In the genomic region with DNA sequence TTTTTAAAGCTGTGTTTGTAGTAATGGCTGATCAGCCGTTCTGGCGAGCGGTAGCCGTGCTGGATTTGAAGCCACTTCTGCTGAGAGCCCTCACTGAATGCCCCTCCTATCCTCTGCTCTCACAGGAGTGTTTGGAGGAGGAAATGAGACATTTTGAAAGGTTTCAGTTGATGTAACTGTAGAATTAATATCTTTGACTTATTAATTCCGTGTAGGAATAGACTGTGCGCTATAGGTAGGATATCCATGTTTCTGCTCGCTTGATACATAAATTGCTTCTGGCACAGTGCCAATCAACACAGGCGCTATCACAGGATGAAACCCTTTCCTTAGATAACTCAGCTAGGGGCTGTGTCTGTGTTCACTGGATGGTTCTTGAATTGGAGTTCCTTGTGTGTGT, we compare ENCODE assay signal across 9 mouse cellular contexts.
DNase-seq lines count a peak whose midpoint lies in the region; ATAC-seq lines count a peak whose summit lies in the region.
"Had no signal": no experiment of that assay in that cellular context is flagged by ENCODE, and none has a peak within 500 bp of the region (broad histone marks: within the 10 kb centered on the region; RNA-seq: fewer than 3 reads in every experiment).

No protein-coding gene starts in this region.

- H3K4me3 ChIP-seq in limb, embryonic 13.5 days = no peak overlapping the region

- H3K9ac ChIP-seq in limb, embryonic 13.5 days = no peak overlapping the region

- no peaks in the 10 kb centered on the region for H3K27me3 ChIP-seq in limb, embryonic 13.5 days

- ATAC-seq in CD4-positive, CD25-positive, alpha-beta regulatory T cell, adult 4 months = no peak
- no peak for ATAC-seq in limb, embryonic 13.5 days (ENCODE audit: low FRiP score, low read depth)

- DNase-seq in CD4-positive, CD25-positive, alpha-beta regulatory T cell, adult 2 months (ENCODE audit: low read depth, low spot score) = peak; percentile 28
- DNase-seq in retina, postnatal 1 day = peak; percentile 20
- DNase-seq in retina, embryonic 14.5 days (ENCODE audit: low spot score) = no peak
- no peak for DNase-seq in frontal cortex, postnatal 25 days (ENCODE audit: low spot score in 2 of 2)
- no peak for DNase-seq in c-Kit-positive CD71-positive TER-119-positive erythroid progenitor cells, embryonic 14.5 days (ENCODE audit: low spot score)
- no peak for DNase-seq in layer of hippocampus, adult 9-10 months (ENCODE audit: low spot score)

- peak overlapping the region; percentile 37; the same call in 1 of the 2 replicates for H3K4me2 ChIP-seq in limb, embryonic 13.5 days (replicated peaks)
- H3K4me2 ChIP-seq: liver, embryonic 11.5 days had no signal

- H3K27ac ChIP-seq in limb, embryonic 13.5 days = peak overlapping the region; percentile 39; the same call in 1 of the 2 replicates

- peaks cover 63% of the 10 kb centered on the region for H3K4me1 ChIP-seq in limb, embryonic 13.5 days

- WGBS in limb, embryonic 13.5 days = 23% methylated on average over 8 of the region's 8 CpGs

- H3K9me3 ChIP-seq in limb, embryonic 13.5 days = no peaks in the 10 kb centered on the region

- H3K36me3 ChIP-seq in limb, embryonic 13.5 days = no peaks in the 10 kb centered on the region

Comparison
In these comparisons a context has a peak if more than half of its experiments do, and no peak if none do; other contexts are left out.
1. DNase-seq: peak in CD4-positive, CD25-positive, alpha-beta regulatory T cell, adult 2 months (single experiment) and retina, postnatal 1 day (single experiment); none in retina, embryonic 14.5 days (single experiment), frontal cortex, postnatal 25 days (0 of 2), c-Kit-positive CD71-positive TER-119-positive erythroid progenitor cells, embryonic 14.5 days (single experiment) and layer of hippocampus, adult 9-10 months (single experiment).